Mouse (Mus musculus) cerebellum, adult 2 months (tissue): ENCODE results near the gene Polr1a.

Source experiments
- CTCF ChIP-seq: fragments of 200-500 bp; IDR thresholded peaks from 2 replicates; pipeline ENCODE4 v1.5.1; 2011; ENCODE audit warnings: low read depth, mild to moderate bottlenecking, control low read depth, low read length, moderate library complexity, borderline replicate concordance; ENCODE audit not compliant: insufficient read depth
- POLR2A ChIP-seq: fragments of 200-500 bp; IDR thresholded peaks from 2 replicates; pipeline ENCODE4 v1.6.1; 2011; ENCODE audit warnings: low read length, control low read depth, borderline replicate concordance; ENCODE audit not compliant: insufficient read depth

GRCm38 (mm10) chr6:71920752-71921151, 11.9 kb downstream of the Polr1a start:
- TF ChIP-seq POLR2A, result no peak
- TF ChIP-seq CTCF, result no peak
